Mouse (Mus musculus) c-Kit-negative CD71-positive TER-119-positive erythroid progenitor cells, embryonic 14.5 days (primary cell): ENCODE measurements around the gene Mettl1.

ENCODE experiments used
- DNase-seq: peaks from one replicate; pipeline ENCODE4 v3.0.0-alpha.2; 2013; ENCODE audit warnings: low read depth, low spot score

Mettl1 gene

GRCm38 (mm10) chr10:127041274-127041766, at the start of gene Mettl1, which contains the start of gene Eef1akmt3:
Mettl1 (plus strand) TSS chr10:127041414.
Eef1akmt3 (minus strand) TSS chr10:127041513.
- DNase-seq = no peak

- DNase-seq = no peak
Observed at GRCm38 (mm10) chr10:126991676-126992075, 49.5 kb upstream of the Mettl1 start.

- DNase-seq = no peak
Observed at GRCm38 (mm10) chr10:126993621-126994020, 47.6 kb upstream of the Mettl1 start.

GRCm38 (mm10) chr10:126997340-126998113, 43.7 kb upstream of the Mettl1 start:
- no peak for DNase-seq

- no peak for DNase-seq
Observed at GRCm38 (mm10) chr10:127000529-127000928, 40.7 kb upstream of the Mettl1 start, which contains the start of gene Avil. Avil (plus strand) TSS chr10:127000709.

GRCm38 (mm10) chr10:127001297-127001696, 39.9 kb upstream of the Mettl1 start:
- no peak for DNase-seq

- no peak for DNase-seq
Observed at GRCm38 (mm10) chr10:127002056-127002455, 39.2 kb upstream of the Mettl1 start.

- DNase-seq = no peak
Observed at GRCm38 (mm10) chr10:127002765-127003164, 38.4 kb upstream of the Mettl1 start.

GRCm38 (mm10) chr10:127003334-127003733, 37.9 kb upstream of the Mettl1 start:
- no peak for DNase-seq

- DNase-seq = no peak
Observed at GRCm38 (mm10) chr10:127003806-127004205, 37.4 kb upstream of the Mettl1 start.

GRCm38 (mm10) chr10:127016488-127016887, 24.7 kb upstream of the Mettl1 start:
- DNase-seq = no peak

GRCm38 (mm10) chr10:127017071-127017470, 24.1 kb upstream of the Mettl1 start:
- DNase-seq = no peak

- DNase-seq = no peak
Observed at GRCm38 (mm10) chr10:127018422-127018821, 22.8 kb upstream of the Mettl1 start.

- peak; percentile 73 for DNase-seq
Observed at GRCm38 (mm10) chr10:127030336-127031296, 10.6 kb upstream of the Mettl1 start, which contains the start of gene Tsfm. Tsfm (minus strand) TSS chr10:127030840.

GRCm38 (mm10) chr10:127033301-127033741, 7.9 kb upstream of the Mettl1 start:
- DNase-seq = no peak

- no peak for DNase-seq
Observed at GRCm38 (mm10) chr10:127036273-127036672, 4.9 kb upstream of the Mettl1 start.

- DNase-seq = no peak
Observed at GRCm38 (mm10) chr10:127037641-127038040, 3.6 kb upstream of the Mettl1 start.

- no peak for DNase-seq
Observed at GRCm38 (mm10) chr10:127040569-127041214, 522 bp upstream of the Mettl1 start.

GRCm38 (mm10) chr10:127041774-127042338, 642 bp downstream of the Mettl1 start:
- no peak for DNase-seq

- no peak for DNase-seq
Observed at GRCm38 (mm10) chr10:127042468-127043115, 1.4 kb downstream of the Mettl1 start.
